Mouse (Mus musculus) myocyte (in vitro differentiated cells): ENCODE data around the gene T2.
A peak's percentile ranks its signal among the peaks of the same experiment; 100 is the strongest.

ENCODE experiments used
- CEBPB ChIP-seq: IDR thresholded peaks from 2 replicates; pipeline ENCODE4 v1.6.1; 2011; ENCODE audit warnings: mild to moderate bottlenecking, moderate library complexity; ENCODE audit not compliant: poor library complexity, insufficient read depth, severe bottlenecking
- E2F4 ChIP-seq: IDR thresholded peaks from one replicate; pipeline ENCODE4 v1.6.1; 2011; ENCODE audit warnings: mild to moderate bottlenecking, control low read depth, moderate library complexity; ENCODE audit not compliant: insufficient read depth
- MYOD1 ChIP-seq, 3 experiments: IDR thresholded peaks; one replicate each; pipeline ENCODE4 v1.6.1; 2011; ENCODE audit warnings: control low read depth in 2 of 3, low read depth in 2 of 3, mild to moderate bottlenecking in 2 of 3, moderate library complexity in 1 of 3; ENCODE audit not compliant: insufficient read length in 2 of 3, control insufficient read depth in 1 of 3
- MYOG ChIP-seq, 3 experiments: IDR thresholded peaks; one replicate each; pipeline ENCODE4 v1.6.1; 2011; ENCODE audit warnings: control low read depth in 2 of 3, low read depth in 2 of 3, mild to moderate bottlenecking in 2 of 3; ENCODE audit not compliant: insufficient read length in 2 of 3, control insufficient read depth in 1 of 3, insufficient read depth in 1 of 3
- POLR2A ChIP-seq: IDR thresholded peaks from one replicate; pipeline ENCODE4 v1.6.1; 2011; ENCODE audit warnings: low read depth, mild to moderate bottlenecking, control low read depth, moderate library complexity; ENCODE audit not compliant: insufficient read length
- POLR2AphosphoS2 ChIP-seq: IDR thresholded peaks from one replicate; pipeline ENCODE4 v1.6.1; 2011; ENCODE audit warnings: low read depth, control low read depth; ENCODE audit not compliant: insufficient read length
- TCF12 ChIP-seq: IDR thresholded peaks from one replicate; pipeline ENCODE4 v1.6.1; 2011; ENCODE audit warnings: mild to moderate bottlenecking, control low read depth; ENCODE audit not compliant: poor library complexity, insufficient read depth, severe bottlenecking
- USF1 ChIP-seq: IDR thresholded peaks from one replicate; pipeline ENCODE4 v1.6.1; 2011; ENCODE audit warnings: low read depth, mild to moderate bottlenecking, control low read depth, moderate library complexity

- TF ChIP-seq POLR2AphosphoS2 = no peak
- TF ChIP-seq POLR2A = no peak
- no peak for TF ChIP-seq TCF12
- TF ChIP-seq USF1 = peak; percentile 23
- TF ChIP-seq E2F4 = no peak
- no peak for TF ChIP-seq MYOG (IDR thresholded peaks at IDR 0.05; ENCODE audit: control insufficient read depth in 1 of 3, insufficient read depth in 1 of 3, insufficient read length in 2 of 3, low read depth in 2 of 3)
- TF ChIP-seq CEBPB = no peak
- no peak for TF ChIP-seq MYOD1 (IDR thresholded peaks at IDR 0.05; ENCODE audit: control insufficient read depth in 1 of 3, insufficient read length in 2 of 3, low read depth in 2 of 3)
Observed at GRCm38 (mm10) chr17:8372286-8373046, 16.7 kb downstream of the T2 start.
